Mouse (Mus musculus) lung, embryonic 16.5 days (tissue): ENCODE measurements at regions not wholly inside any gene's neighbourhood (a gene's known extent, or its start where the extent isn't known, plus 50 kb on each side); places are given as distances from the start of the nearest gene placed in this dataset.
"Not testable (repeated sequence)": the region's sequence is repeated elsewhere in the genome, so short reads cannot be mapped to it uniquely, and the experiment has no call there.

Experiments
- ATAC-seq: fragments of 200-750 bp; cut with Nextera tagmentation; 2 replicates; pipeline ENCODE4 v1.8.0; 2017; ENCODE audit warnings: low read depth, mild to moderate bottlenecking, moderate library complexity
- H3K27ac ChIP-seq: fragments of 300-500 bp; sonication (generic); 2 replicates; pipeline ENCODE4 v1.5.1; 2014; ENCODE audit warnings: mild to moderate bottlenecking, control low read depth, low read length
- H3K27me3 ChIP-seq: fragments of 300-500 bp; sonication (generic); 2 replicates; pipeline ENCODE4 v1.6.1; 2014; ENCODE audit warnings: low read depth, low read length, mixed read lengths; ENCODE audit not compliant: control insufficient read depth, insufficient read depth
- H3K36me3 ChIP-seq: fragments of 300-500 bp; sonication (generic); 2 replicates; pipeline ENCODE4 v1.6.1; 2014; ENCODE audit warnings: low read length; ENCODE audit not compliant: control insufficient read depth, insufficient read depth
- H3K4me1 ChIP-seq: fragments of 300-500 bp; sonication (generic); replicated peaks from 2 replicates; pipeline ENCODE4 v1.6.1; 2014; ENCODE audit warnings: low read length, mixed read lengths; ENCODE audit not compliant: control insufficient read depth, insufficient read depth
- H3K4me2 ChIP-seq: fragments of 300-500 bp; sonication (generic); 2 replicates; pipeline ENCODE4 v1.6.1; 2014; ENCODE audit warnings: low read depth, low read length, control low read depth
- H3K4me3 ChIP-seq: fragments of 300-500 bp; sonication (generic); 2 replicates; pipeline ENCODE4 v1.5.1; 2014; ENCODE audit warnings: mild to moderate bottlenecking, low read length, control low read depth
- H3K9ac ChIP-seq: fragments of 300-500 bp; sonication (generic); 2 replicates; pipeline ENCODE4 v1.6.1; 2014; ENCODE audit warnings: low read length, control low read depth
- H3K9me3 ChIP-seq: fragments of 300-500 bp; sonication (generic); 2 replicates; pipeline ENCODE4 v1.6.1; 2016; ENCODE audit warnings: low read length; ENCODE audit not compliant: control insufficient read depth
- WGBS: fragments of 180-500 bp; shearing (Covaris S2); extraction: QIAGEN DNeasy Blood & Tissue Kit; methylation state at CpG from one replicate; pipeline ENCODE4 v1.1.7; 2014; 5-methylcytosine and 5-hydroxymethylcytosine counted together

DNA sequence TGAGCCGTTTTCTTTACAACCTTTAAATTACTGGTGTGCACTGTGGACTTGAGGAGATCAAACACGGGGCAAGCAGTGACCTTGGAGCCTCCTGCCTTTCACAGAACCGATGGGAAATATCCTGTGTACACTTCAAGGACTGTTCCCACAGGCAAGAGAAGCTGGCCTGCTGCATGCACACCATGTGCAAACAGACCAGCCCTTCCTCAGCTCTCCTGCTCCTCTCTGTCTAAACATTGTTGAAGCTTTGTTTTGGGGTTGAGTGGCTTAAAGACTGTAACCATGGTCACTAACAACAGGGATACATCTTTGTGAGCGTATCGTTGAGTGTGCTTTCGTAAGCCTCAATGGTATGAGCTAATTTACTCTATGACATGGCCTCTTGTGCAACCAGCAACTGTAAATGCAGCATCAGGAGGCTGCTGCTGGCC is 50.2 kb upstream of the Agps start:
- Histone ChIP-seq H3K4me3 (no peak overlapping the region), H3K27me3 (no peaks in the 10 kb centered on the region), H3K27ac (peak overlapping the region; percentile 69), H3K4me2 (no peak overlapping the region; the same call in 1 of the 2 replicates), H3K36me3 (no peaks in the 10 kb centered on the region), H3K4me1 (peaks cover 20% of the 10 kb centered on the region), H3K9me3 (no peaks in the 10 kb centered on the region), H3K9ac (no peak overlapping the region)
- 27% methylated on average over 6 of the region's 6 CpGs for WGBS
- peak; percentile 67 for ATAC-seq

DNA sequence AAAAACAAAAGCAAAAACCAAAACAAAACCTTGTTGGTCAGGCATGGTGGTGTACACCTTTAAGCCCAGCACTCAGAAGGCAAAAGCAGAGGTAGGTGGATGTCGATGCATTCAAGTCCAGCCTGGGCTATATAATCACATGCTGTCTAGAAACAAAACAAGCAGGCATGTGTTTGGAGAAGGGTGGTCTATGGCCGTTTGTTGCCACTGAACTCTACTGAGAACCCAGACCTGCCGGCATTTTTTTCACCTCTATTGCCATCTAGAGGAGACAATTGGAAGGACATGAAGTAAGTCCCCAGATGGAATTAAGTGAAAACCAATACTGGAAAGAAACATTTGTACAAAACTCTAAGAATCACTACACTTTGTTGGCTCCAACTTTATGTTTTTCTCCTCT is 50.9 kb upstream of the Agps start:
- H3K9me3 ChIP-seq = no peaks in the 10 kb centered on the region
- H3K36me3 ChIP-seq = no peaks in the 10 kb centered on the region
- H3K4me2 ChIP-seq = no peak overlapping the region
- no peaks in the 10 kb centered on the region for H3K27me3 ChIP-seq
- H3K27ac ChIP-seq = peak overlapping the region; percentile 69
- H3K4me1 ChIP-seq = peaks cover 26% of the 10 kb centered on the region
- H3K9ac ChIP-seq = no peak overlapping the region
- H3K4me3 ChIP-seq = no peak overlapping the region
- 1% methylated on average over 3 of the region's 3 CpGs for WGBS
- ATAC-seq = peak; percentile 55

DNA sequence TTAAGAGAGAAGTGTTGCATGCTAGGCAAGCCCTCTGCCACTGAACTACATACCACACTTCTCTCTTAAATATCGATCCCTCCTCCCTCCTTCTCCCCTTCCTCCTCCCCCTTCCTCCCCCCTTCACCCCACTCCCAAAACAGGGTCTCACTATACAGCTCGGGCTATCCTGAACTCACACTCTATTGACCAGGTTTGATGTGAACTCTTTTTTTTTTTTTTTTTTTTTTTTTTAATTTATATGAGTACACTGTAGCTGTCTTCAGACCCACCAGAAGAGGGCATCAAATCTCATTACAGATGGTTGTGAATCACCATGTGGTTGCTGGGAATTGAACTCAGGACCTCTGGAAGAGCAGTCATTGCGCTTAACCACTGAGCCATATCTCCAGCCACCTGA is 53.3 kb upstream of the Agps start:
- H3K9me3 ChIP-seq, H3K27ac ChIP-seq, H3K9ac ChIP-seq, H3K27me3 ChIP-seq, ATAC-seq, H3K4me3 ChIP-seq, H3K36me3 ChIP-seq, H3K4me2 ChIP-seq: not testable (repeated sequence)
- peaks cover 30% of the 10 kb centered on the region for H3K4me1 ChIP-seq
- WGBS = 77% methylated on average over 3 of the region's 3 CpGs

GRCm38 (mm10) chr2:75777040-75777451 is 54.9 kb upstream of the Agps start:
- Histone ChIP-seq H3K4me3 (peak overlapping the region; percentile 4; the same call in 1 of the 2 replicates), H3K27ac (peak overlapping the region; percentile 87), H3K36me3 (no peaks in the 10 kb centered on the region), H3K4me2 (peak overlapping the region; percentile 38), H3K9ac (0 out of 2 replicates have a peak overlapping the region, but pooled peaks have one; percentile 41), H3K9me3 (no peaks in the 10 kb centered on the region), H3K4me1 (peaks cover 32% of the 10 kb centered on the region), H3K27me3 (no peaks in the 10 kb centered on the region)
- ATAC-seq = peak; percentile 58
- WGBS = 13% methylated on average over 6 of the region's 6 CpGs

- Histone ChIP-seq H3K4me1 (peaks cover 27% of the 10 kb centered on the region), H3K4me2 (peak overlapping the region; percentile 38), H3K27me3 (no peaks in the 10 kb centered on the region), H3K4me3 (peak overlapping the region; percentile 4; the same call in 1 of the 2 replicates), H3K36me3 (no peaks in the 10 kb centered on the region), H3K27ac (peak overlapping the region; percentile 87), H3K9ac (peak overlapping the region; percentile 41), H3K9me3 (no peaks in the 10 kb centered on the region)
- 9% methylated on average over 12 of the region's 12 CpGs for WGBS
- ATAC-seq = no peak
Observed at GRCm38 (mm10) chr2:75776533-75776932, 55.4 kb upstream of the Agps start.

GRCm38 (mm10) chr2:75775217-75775616 is 56.8 kb upstream of the Agps start:
- Histone ChIP-seq H3K9me3 (no peaks in the 10 kb centered on the region), H3K27me3 (no peaks in the 10 kb centered on the region), H3K9ac (no peak overlapping the region), H3K4me3 (no peak overlapping the region), H3K4me1 (peaks cover 26% of the 10 kb centered on the region), H3K36me3 (no peaks in the 10 kb centered on the region), H3K27ac (0 out of 2 replicates have a peak overlapping the region, but pooled peaks have one; percentile 20), H3K4me2 (no peak overlapping the region)
- no peak for ATAC-seq
- WGBS = 35% methylated on average over 1 of the region's 1 CpGs

GRCm38 (mm10) chr2:75773431-75773830 is 58.5 kb upstream of the Agps start:
- Histone ChIP-seq H3K27me3 (no peaks in the 10 kb centered on the region), H3K36me3 (no peaks in the 10 kb centered on the region), H3K4me2 (no peak overlapping the region), H3K4me1 (peaks cover 32% of the 10 kb centered on the region), H3K4me3 (no peak overlapping the region), H3K9ac (no peak overlapping the region; the same call in 1 of the 2 replicates), H3K27ac (peak overlapping the region; percentile 97), H3K9me3 (no peaks in the 10 kb centered on the region)
- no peak for ATAC-seq
- WGBS = 72% methylated on average over 5 of the region's 5 CpGs

DNA sequence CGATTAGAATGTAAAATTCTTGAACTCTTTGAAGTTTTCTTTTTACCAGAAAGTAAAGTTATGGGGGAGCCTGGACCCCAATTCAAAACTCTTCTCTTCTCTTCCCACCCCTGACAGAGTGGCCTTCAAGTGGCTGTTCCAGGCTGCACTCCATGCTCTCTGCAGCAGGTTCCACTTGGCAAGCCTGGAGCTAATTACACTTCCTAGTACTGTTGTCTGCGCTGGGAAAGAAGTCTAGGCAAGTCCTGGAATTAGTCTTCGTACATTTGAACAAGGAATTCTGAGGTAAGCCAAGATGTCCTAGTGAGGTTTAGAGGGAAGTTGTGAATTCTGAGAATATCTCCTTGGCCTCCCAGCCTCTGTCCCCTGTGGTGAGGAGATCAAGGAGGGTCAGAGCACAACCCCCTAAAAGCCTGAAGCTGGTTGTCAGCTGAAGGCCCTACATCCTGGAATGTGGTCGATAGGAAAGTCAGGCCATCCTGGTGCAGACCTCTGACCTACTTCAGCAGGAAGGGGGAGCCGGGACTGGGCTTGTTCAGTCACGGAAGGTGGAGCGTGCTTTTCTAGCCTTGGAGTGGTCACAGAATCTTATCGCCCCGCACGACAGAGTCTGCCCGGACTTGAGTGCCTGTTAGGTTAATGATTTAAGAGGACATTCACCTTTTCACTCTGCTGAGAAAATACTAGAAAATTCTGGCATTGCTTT is 59.6 kb upstream of the Agps start:
- no peaks in the 10 kb centered on the region for H3K27me3 ChIP-seq
- H3K27ac ChIP-seq = peak overlapping the region; percentile 97
- H3K4me3 ChIP-seq = no peak overlapping the region
- H3K36me3 ChIP-seq = no peaks in the 10 kb centered on the region
- peak; percentile 86 for ATAC-seq
- H3K4me1 ChIP-seq = peaks cover 32% of the 10 kb centered on the region
- no peaks in the 10 kb centered on the region for H3K9me3 ChIP-seq
- WGBS = 16% methylated on average over 11 of the region's 11 CpGs
- peak overlapping the region; percentile 29 for H3K4me2 ChIP-seq
- H3K9ac ChIP-seq = peak overlapping the region; percentile 24; the same call in 1 of the 2 replicates

DNA sequence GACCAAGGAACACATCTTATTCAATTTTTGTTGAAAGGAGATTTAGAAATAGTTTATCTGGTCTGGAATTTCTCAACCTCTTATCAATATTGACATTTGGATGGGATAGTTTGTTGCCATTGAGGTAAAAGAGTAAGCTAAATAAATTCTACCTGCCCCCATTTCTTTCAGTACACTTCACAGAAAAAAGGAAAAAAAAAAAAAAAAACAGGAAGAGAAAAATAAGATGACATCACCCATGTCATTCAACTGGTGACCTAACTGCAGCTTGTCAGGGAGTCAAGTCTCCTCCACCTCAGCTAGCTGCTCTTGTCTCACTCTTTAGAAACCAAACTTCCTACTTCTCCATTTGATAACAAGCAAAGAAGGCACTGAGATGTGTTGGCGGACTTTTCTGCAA is 61.3 kb upstream of the Agps start:
- Histone ChIP-seq H3K4me1 (peaks cover 26% of the 10 kb centered on the region), H3K27me3 (no peaks in the 10 kb centered on the region), H3K9ac (no peak overlapping the region), H3K4me2 (no peak overlapping the region), H3K36me3 (no peaks in the 10 kb centered on the region), H3K27ac (peak overlapping the region; percentile 62), H3K9me3 (no peaks in the 10 kb centered on the region), H3K4me3 (no peak overlapping the region)
- 74% methylated on average over 1 of the region's 1 CpGs for WGBS
- ATAC-seq = no peak
